Mouse (Mus musculus) left cerebral cortex, postnatal 4 days (tissue): ENCODE measurements around the gene 2310007B03Rik. TPM values are rescaled to one million over a fixed set of nuclear protein-coding genes. Genes with fewer than 3 reads are reported as not detected.

Experiments used
- DNase-seq: peaks from one replicate; pipeline ENCODE4 v3.0.0-alpha.2; 2022
- intact Hi-C: fragments of 180-260 bp; cut with DNase I; formaldehyde crosslinking; loops from one replicate; pipeline ENCODE4 v1.15.1; 2025
- total RNA-seq, 2 experiments: library from RNA; stranded (reverse); gene quantifications; 2 replicates each; pipeline ENCODE4 v1.2.3; 2021

2310007B03Rik gene
- total RNA-seq, 2 experiments from 2014 or later, result not detected

DNA sequence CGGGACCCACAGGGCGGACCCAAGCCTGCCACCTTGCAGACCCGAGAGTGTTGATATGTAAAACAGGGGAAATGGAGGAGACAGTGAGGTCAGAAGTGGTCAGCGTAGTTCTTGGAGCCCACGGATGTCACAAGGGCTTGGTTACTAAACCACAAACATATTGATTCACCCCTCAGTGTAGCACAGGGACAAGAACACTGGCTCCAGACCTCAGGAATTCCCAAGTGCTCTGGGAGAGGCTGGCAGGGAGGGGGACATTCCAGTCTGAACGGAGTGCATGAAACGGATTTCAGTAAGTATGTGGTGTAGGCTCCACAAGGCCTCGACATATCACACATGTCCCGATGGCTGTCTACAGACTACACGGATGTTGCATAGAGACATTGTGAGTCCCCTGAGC lies 1.2 kb upstream of the 2310007B03Rik start:
- intact Hi-C loops, result no loop called here
- DNase-seq, result no peak

DNA sequence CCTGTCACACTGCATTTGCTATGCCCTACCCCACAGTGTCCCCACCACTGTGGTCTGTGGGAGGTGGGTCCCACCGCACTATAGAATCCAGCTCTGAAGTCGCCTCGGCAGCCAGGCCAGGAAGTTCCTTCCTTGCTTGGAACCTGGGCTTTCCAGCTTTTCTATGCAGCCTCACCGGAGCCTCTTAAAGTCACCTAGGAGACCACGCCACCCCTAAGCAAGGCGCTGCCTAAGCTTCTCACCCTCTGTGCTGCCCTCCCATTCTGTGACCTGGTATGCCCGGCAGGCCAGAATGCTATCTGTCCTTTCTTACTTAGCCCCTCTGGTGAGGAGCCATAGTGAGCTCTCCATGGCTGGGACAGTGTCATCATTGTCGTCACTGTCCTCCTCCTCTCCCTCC lies 602 bp upstream of the 2310007B03Rik start:
- no peak for DNase-seq
- intact Hi-C loops, result no loop called here

DNA sequence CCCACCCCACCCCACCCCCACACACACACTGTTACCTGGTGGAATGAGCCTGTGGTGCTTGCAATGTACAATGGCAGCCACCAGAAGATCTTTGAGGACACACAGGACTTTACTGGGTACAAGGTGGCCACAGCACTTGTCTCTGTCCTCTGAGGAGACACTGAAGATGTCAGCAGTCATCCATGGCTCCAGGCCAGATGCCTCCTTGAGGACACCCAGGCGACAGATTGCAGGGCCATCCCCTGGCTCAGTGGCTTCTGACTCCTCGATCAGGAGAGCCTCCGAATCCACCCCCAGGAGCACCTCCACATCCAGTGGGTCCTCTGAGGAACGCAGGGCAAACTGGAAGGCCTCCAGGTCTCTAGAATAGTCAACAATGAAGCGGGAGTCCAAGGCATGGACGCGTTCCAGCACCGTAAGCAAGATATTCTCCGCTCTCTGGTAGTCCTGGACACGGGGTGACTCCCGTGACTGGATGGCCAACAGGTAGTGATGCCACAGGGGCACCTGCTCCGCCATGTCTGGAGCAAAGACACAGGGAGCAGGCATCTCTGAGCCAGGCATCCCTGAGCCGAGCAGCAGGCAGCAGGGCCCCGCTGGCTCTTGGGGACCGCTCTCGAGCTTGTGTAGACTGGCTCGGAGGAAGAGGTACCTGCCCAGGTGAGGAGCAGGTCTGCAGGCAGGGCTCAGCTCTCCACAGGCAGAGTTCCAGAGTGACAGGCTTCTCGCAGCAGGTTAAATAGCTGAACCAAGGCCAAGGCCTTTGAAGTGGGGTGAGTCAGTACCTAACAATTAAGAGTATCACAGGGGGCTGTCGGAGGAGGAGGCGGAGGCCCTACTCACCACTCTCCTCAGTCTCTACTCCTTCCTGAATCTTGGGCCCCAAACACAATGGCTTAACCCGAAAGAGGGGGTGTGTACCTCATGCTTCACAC lies 915 bp downstream of the 2310007B03Rik start:
- DNase-seq, result peak; percentile 34
- intact Hi-C loops, result no loop called here

DNA sequence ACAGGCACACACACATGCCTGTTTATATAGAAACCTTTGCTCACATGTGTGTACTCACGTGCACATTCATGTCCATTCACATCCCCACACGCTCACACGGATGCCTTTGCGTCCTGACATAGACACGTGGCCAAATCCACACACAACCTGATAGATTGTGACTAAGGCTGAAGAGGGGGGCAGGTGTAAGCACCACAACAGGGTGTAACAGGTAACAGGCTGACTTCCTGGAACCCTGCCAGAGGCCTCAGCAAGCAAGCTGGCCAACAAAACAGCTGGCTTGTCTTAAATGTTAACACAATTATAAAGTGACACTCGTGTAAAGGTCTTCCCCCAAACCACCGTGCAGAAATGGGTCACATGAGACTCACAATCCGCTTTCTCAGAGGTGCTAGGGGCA lies 1.8 kb downstream of the 2310007B03Rik start:
- intact Hi-C loops, result no loop called here
- DNase-seq, result no peak

DNA sequence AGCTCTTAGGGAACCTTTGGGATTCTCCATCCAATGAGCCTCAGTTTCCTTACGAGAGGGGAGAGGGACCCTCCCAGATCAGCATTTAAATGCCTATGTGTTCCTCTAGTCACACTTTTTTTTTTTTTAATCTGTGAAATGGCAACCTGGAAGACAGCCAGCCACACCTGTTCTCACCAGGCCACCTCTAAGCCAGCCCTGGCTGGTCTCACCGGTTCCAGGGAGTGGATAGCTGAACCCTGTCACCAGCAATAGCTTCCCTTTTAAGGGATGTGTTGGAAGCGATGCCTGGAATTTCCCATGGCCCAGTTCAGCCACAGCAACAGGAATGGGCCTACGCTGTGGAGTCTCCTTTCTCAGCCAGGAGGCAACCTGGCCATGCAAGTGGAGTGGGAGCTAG lies 3.2 kb downstream of the 2310007B03Rik start:
- intact Hi-C loops, result no loop called here
- no peak for DNase-seq

DNA sequence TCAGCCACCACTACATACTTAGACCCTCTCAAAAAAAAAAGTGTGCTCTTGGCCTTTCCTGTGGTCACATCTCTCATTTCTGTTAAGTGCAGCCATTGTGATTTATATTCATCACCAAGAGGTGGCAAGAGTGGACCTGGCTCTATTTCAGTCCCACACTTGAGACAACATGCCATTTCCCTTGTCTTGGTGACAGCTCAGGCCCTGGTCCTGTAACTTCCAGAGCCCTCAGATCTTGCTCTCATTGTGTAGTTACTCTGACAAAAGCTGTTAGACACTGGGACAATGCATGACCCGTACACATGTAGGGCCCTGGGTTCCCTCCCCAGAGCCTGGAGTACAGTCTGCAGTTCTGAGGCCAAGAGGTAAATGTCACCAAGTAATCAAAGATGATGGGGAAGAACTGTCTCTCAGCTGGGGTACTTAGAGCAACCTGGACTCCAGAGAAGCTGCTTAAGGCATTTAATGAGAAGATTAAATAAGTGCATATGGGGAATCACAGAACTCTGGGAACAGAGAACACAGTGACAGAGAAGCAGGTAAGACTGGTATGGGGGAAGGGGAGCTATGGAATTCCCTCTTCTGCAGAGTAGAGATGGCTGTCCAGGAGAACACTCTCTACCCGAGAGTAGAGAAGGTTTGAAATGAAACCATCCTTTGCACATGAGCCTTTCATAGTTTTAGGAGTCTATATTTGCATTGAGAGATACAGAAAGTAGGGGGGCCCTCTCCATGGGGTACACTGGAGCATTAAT lies 9.7 kb downstream of the 2310007B03Rik start:
- DNase-seq, result no peak

DNA sequence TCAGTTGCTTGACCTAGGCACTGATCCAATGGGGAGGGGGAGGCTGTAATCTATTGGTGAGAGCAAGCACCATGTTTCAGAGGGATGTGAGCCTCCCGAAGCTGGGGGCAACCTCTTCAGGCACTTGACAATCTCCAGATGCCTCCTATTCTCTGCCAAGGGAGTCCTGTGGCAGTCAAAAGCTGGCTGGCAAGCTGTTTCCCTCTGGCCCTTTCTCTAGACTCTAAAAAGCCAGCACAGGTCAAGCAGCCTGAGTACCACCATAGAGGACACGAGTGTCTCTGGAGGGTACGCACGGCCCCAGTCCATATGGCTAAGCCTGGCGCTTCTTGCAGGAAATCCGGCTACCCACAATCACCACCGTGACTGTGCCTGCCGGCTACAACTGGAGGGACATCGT lies 16.6 kb downstream of the 2310007B03Rik start:
- peak; percentile 57 for DNase-seq
- intact Hi-C loops, result no loop called here

More for the DNA sequence above, 9.7 kb downstream of the 2310007B03Rik start:
- intact Hi-C loops, result no loop called here

DNA sequence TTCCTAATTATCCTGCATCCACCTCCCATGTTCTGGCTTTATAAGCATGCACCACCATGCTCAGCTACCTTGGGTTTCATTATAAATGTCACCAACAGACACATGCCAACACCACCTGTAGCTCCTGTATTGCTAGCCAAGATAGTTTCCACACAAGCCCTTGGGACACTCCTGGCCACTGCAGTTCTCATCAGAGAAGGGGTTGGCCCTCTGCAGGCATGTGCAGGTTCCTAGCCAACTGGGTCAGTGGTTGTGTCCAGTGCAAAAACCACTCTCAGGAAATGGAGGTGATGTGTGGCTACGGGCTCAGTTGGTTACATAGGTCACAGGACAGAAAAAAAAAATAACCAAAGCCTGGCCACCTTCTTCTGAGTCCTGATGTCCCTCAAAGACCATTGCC lies 17.9 kb downstream of the 2310007B03Rik start:
- intact Hi-C loops, result no loop called here
- DNase-seq, result no peak

DNA sequence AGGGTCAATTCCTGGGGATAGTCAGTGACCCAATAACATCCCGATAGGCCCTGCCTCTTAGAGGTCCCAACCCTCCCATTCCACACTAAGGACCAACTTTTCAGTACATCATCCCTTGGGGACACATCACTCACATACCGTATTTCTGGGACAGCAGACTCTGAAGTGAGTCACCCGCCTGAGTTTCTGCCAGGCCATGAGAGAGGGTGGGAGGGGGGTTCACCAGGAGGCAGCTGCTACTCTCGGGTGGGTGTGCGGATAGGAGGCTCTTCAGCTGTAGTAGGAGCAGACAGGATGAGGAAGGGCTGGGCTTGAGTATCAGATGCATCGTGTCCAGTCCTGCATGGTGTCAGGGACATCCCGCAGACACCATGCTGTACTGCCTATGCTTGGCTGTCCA lies 21.0 kb downstream of the 2310007B03Rik start:
- no peak for DNase-seq
- intact Hi-C loops, result no loop called here

DNA sequence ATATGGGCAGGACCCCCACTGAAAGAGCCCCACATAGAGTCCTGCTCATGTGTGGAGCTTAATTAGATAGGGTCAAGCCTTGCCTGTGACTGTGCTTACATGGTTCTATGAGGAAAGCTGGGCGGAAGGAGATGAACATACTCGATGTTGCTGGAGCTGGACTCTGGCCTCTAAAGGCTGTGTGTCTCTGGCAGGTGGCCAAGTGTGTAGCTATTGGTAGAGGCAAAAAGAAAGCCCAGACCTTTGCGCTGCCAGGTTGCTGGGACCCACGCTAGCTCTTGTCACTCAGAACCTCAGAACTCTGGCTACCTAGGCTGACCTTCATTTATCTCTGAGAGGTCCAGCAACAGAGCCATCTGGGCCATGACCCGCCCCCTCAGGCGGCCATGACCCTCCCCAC lies 22.2 kb downstream of the 2310007B03Rik start:
- intact Hi-C loops, result no loop called here
- DNase-seq, result no peak

DNA sequence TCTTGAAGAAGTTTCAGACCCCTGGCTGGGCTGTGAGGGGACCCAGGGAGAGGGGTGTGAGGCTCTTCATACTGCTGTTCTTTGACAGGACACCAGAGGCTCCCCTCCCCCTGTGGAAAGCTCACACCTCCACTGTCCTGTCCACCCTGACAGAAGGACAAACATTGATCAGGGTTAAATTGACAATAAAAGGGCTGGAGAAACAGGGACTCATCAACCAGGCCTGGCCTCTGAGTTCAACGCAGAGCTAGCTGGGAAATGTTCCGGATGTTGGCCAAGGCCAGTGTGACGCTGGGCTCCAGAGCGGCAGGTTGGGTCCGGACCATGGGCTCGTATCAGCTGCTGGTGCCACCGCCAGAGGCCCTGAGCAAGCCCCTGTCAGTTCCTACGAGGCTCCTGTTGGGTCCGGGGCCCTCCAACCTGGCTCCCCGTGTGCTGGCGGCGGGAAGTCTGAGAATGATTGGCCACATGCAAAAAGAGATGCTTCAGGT lies 25.7 kb downstream of the 2310007B03Rik start, which contains the start of gene Agxt:
TSS of gene Agxt (plus strand) at position 205 of the 491 bp plus-strand sequence.
- no peak for DNase-seq
- intact Hi-C loops, result no loop called here

DNA sequence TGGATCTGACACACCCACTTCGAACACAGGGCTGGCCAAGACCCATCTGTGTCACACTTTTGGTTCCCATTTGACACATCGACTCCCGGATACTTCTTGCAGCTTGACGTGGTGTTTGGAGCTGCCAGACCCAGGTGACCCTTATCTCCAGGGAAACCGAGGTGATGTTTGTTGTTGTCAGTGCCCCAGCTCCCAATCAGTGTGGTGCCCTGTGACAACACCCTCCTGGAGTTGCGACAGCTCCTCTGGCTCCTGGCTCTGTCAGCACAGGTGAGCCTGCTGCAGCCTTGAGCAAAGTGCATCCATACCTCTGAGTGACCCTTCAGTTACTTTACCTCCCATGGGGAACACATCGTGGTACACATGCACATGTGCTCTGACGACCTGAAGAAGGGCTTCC lies 28.1 kb downstream of the 2310007B03Rik start:
- intact Hi-C loops, result no loop called here
- DNase-seq, result no peak

DNA sequence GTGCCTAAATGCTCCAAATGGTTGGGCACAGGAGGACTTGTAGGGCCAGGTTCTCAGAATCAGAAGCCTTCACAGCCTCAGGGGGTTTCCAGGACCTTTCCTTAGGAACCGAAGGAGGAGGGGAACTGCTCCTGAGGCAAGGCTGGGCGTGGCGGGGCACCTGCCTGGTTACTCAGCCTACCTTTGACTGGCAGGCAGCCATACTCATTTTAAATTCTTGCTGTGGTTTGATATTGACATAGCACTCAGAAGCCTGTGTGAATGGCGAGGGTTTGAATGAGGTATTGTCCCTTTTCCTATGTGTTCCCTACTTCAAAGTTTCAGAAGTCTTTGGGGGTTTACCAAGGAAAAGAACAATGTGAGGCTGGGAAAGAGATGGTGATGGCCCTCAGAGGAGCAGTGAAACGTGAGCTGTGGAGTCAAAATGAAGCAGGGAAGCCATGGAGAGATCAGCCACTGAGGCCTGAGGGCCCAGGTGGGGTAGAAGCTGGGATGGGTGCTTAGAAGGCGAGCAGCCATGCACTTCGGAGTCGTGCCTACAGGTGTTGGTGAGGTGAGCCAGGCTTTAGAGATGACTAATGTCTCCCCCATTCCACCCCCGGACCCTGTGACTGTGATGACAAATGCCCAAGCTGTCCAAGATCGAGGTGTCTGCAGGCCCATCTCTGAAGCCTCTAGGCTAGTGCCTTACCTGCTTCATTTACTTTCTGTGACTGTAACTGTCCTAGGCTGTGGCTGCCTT lies 30.3 kb downstream of the 2310007B03Rik start:
- intact Hi-C loops, result no loop called here
- DNase-seq, result no peak

DNA sequence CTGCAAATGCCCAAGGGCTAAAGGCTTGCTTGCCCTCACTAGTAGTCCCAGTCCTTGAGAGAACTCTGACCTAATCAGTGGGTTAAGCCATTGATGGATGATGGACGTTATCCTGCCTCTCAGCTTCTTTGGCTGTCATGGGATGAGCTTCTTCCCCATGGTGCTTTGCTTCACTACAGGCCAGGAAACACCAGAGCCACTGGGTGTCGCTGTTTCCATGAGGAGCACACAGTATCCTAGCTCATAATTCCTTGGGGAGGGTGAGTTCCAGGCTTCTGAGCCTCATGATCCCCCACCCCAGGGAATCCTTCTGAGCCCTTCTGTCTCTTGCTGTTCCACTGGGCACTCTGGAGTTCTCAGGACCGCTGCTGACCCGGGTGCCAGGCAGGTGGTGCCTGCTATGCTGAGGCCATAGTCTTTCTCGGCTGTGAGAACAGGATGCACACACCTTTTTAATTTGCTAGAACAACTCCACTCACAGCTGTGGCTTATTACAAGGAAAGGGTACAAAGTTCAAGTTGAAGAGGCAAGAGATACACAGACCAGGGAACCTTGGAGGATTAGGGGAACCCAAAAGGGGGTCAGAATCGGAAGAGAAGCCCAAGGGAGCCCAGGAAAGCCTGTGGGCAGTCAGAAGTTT lies 31.9 kb downstream of the 2310007B03Rik start:
- peak; percentile 83 for DNase-seq
- intact Hi-C loops, result no loop called here

DNA sequence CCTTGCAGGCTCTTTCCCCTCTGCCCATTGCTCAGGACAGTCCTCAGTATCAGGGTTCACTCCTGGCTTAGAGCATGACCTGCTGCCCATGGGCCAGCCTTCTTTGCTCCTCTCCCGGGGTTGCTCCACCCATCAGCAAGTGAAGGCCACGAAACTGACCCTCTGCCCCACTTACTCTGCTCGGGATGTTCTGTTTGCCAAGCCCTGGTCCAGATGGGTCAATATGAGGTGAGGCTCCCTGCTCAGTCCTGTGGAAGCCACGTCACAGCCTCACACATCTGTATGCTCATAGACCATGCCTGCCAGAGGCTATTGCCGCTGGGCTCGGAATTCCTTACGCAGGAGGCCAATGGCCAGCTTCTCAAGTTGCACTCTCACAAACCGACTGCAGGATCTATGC lies 32.5 kb downstream of the 2310007B03Rik start:
- DNase-seq, result no peak
- intact Hi-C loops, result no loop called here

DNA sequence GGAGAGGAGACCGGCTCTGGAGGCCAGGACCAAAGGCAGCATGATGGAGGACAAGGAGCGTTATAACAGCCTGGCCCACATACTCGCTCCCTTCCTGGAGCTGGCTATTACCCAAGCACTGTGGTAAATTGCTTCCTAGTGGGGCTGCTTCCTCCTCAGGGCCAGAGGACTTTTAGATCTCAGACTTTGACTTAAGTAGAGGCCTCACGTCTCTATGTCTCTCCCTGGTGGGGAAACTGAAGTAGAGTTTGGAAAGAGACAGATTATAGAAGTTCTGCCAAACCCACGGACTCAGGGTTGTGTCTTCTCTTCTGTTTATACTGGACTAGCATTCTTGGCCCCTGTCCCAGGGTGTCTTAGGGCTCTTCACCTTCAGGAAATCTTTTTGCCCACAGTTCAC lies 35.5 kb downstream of the 2310007B03Rik start:
- DNase-seq, result no peak
- intact Hi-C loops, result no loop called here

DNA sequence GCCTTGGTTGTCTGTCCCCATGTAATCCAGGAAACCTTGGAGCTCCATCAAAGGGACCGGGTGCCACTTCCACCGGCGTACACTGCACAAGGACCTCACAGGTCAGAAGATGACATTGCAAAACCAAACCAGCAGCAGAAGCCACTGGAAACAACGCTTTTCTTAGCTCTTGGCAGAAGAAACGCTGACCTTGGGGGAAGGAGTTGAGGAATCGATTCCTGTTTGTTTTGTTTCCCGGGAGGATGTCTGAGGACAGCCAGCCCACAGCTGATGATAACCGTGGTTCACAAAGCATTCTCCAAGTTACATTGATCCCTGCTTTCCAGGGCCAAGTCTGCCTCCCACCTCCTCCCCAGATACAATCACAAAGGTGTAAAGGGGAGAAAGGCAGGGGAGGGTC lies 36.7 kb downstream of the 2310007B03Rik start:
- intact Hi-C loops, result no loop called here
- no peak for DNase-seq

DNA sequence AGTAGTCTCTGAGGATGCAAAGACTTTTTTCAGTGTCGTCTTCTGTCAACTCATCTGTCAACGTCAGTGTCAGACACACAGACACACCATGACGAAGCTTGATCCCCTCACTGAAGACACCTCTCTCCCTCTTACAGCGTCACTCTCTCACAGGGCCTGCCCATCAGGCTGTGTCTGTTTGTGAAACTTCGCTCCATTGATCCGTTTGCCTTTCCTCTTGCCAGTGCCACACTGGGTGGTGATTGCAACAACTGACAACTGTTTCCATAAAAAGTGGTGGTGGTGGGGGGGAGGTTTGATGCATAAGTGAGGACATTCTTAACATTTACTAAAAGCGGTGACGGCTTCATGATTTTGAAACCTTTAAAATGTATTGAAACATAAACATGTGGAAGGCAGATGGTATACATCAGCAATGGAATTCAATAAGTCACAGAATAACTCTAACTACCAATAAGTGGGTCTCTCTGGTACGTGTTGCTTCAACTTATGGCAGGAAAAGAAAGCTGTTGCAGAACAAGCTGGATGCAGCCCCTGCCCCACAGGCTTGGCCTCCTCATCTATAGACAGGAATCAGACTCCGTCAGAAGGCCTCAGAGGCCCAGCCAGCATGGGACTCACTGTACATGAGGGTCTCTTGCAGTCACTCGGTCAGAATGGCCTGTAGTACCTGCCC lies 37.4 kb downstream of the 2310007B03Rik start:
- intact Hi-C loops, result no loop called here
- DNase-seq, result no peak

DNA sequence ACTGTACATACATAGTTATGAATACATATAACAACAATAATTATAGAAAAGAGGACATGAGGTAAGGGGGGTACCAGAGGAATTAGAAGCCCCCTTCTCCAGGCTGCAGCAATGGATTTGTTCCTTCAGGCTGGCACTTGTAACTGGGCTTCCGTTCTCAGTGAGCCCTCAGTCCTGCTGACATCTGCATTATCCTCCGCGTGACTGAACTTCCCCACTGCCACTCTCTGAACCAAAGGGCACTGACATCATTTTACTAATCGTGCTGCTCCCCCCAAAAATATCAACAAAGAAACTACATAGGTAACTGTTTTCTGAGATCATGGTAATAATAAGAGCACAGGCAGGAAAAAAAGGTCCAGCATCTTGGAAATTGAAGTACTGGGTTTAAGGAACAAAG lies 41.9 kb downstream of the 2310007B03Rik start:
- no peak for DNase-seq
- intact Hi-C loops, result no loop called here

DNA sequence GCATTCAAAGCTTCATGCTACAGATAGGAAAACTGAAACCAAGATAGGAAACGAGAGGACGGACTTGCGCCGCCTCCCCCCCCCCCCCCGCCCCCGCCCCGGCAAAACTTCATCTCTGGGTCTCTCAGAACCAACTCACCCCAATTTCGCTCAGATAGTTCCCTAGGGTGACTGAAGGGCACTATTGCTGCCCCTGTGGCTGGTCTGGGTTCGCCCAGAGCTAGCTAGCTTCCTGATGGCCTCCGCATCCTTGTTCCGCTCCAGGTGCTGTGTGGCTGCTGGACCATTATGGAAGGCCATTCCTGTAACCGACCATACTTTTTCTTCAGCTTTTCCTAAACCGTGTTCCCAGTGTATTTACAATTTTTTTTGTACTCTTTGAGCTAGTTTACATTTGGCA lies 45.3 kb downstream of the 2310007B03Rik start:
- DNase-seq, result no peak
- intact Hi-C loops, result no loop called here
